Mouse (Mus musculus): ENCODE measurements around the gene Pgm2. TPM values are rescaled to one million over a fixed set of nuclear protein-coding genes. Genes with fewer than 3 reads are reported as not detected.

Pgm2 gene
- polyA plus RNA-seq, 1 experiment = 42.0 TPM

DNA sequence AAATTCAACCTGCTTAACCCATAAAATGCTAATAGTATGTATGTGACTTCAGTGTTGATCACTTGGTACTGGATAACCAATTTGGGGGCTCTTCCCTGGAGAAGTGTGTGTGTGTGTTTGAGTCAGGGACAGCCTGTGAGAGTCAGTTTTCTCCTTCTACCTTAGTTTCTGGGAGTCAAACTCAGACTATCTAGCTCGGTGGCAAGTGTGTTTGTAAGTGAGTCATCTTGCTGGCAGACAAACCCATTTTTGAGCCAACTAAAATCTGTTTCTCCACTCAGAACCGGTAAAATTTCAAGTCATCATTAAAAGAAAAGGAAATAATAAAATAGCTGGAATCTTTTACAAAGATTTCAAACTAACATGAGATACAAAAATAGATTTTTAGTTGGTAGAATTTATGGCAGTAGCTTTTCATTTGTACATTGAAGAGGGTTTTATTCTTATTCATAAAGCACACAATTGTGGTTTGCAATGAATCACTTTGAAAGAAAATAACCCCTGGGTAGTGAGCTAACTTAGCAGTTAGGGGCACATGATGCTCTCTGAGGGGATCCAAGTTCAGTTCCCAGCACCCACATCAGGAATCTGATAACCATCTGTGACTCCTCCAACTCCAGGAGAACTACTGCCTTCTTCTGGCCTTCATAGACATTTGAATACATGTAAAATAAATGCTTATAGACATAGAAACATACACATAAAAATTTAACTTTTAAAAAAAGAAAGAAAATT lies 21.8 kb upstream of the Pgm2 start:
- H3K4me1 ChIP-seq (ENCODE audit: control insufficient read depth, insufficient read depth, low read length) = 0 out of 2 replicates have a peak, but pooled peaks cover 2% of the 10 kb centered on the region
- H3K4me3 ChIP-seq (ENCODE audit: insufficient read depth, low read length) = no peak overlapping the region
- TF ChIP-seq POLR2A (IDR thresholded peaks at IDR 0.05; ENCODE audit: low read depth, low read length) (no peak), CTCF (IDR thresholded peaks at IDR 0.05; ENCODE audit: borderline replicate concordance, insufficient read depth, low read length) (no peak)
- H3K27ac ChIP-seq (ENCODE audit: insufficient read depth, low read length) = peak overlapping the region; percentile 92

- no peak overlapping the region for H3K27ac ChIP-seq (ENCODE audit: insufficient read depth, low read length)
- peaks cover 5% of the 10 kb centered on the region; the same call in 1 of the 2 replicates for H3K4me1 ChIP-seq (ENCODE audit: control insufficient read depth, insufficient read depth, low read length)
- TF ChIP-seq CTCF (IDR thresholded peaks at IDR 0.05; ENCODE audit: borderline replicate concordance, insufficient read depth, low read length) = no peak
- no peak overlapping the region for H3K4me3 ChIP-seq (ENCODE audit: insufficient read depth, low read length)
Measured at GRCm38 (mm10) chr5:64074455-64074854, 18.3 kb upstream of the Pgm2 start.

- Histone ChIP-seq H3K4me1 (ENCODE audit: control insufficient read depth, insufficient read depth, low read length) (peaks cover 3% of the 10 kb centered on the region; the same call in 1 of the 2 replicates), H3K27ac (ENCODE audit: insufficient read depth, low read length) (no peak overlapping the region)
Measured at GRCm38 (mm10) chr5:64075506-64075905, 17.2 kb upstream of the Pgm2 start.

GRCm38 (mm10) chr5:64077353-64077752 lies 15.4 kb upstream of the Pgm2 start:
- Histone ChIP-seq H3K4me1 (ENCODE audit: control insufficient read depth, insufficient read depth, low read length) (peaks cover 3% of the 10 kb centered on the region; the same call in 1 of the 2 replicates), H3K27ac (ENCODE audit: insufficient read depth, low read length) (no peak overlapping the region), H3K4me3 (ENCODE audit: insufficient read depth, low read length) (no peak overlapping the region)
- no peak for TF ChIP-seq CTCF (IDR thresholded peaks at IDR 0.05; ENCODE audit: borderline replicate concordance, insufficient read depth, low read length)
- TF ChIP-seq POLR2A (IDR thresholded peaks at IDR 0.05; ENCODE audit: low read depth, low read length) = no peak

More at GRCm38 (mm10) chr5:64075506-64075905, 17.2 kb upstream of the Pgm2 start:
- no peak for TF ChIP-seq POLR2A (IDR thresholded peaks at IDR 0.05; ENCODE audit: low read depth, low read length)
- no peak for TF ChIP-seq CTCF (IDR thresholded peaks at IDR 0.05; ENCODE audit: borderline replicate concordance, insufficient read depth, low read length)
- no peak overlapping the region for H3K4me3 ChIP-seq (ENCODE audit: insufficient read depth, low read length)

GRCm38 (mm10) chr5:64078740-64079461 lies 13.8 kb upstream of the Pgm2 start:
- H3K4me1 ChIP-seq (ENCODE audit: control insufficient read depth, insufficient read depth, low read length) = peaks cover 3% of the 10 kb centered on the region; the same call in 1 of the 2 replicates
- TF ChIP-seq CTCF (IDR thresholded peaks at IDR 0.05; ENCODE audit: borderline replicate concordance, insufficient read depth, low read length) (no peak), POLR2A (IDR thresholded peaks at IDR 0.05; ENCODE audit: low read depth, low read length) (no peak)
- peak overlapping the region; percentile 72 for H3K27ac ChIP-seq (ENCODE audit: insufficient read depth, low read length)
- no peak overlapping the region for H3K4me3 ChIP-seq (ENCODE audit: insufficient read depth, low read length)

- Histone ChIP-seq H3K4me1 (ENCODE audit: control insufficient read depth, insufficient read depth, low read length) (peaks cover 3% of the 10 kb centered on the region; the same call in 1 of the 2 replicates), H3K4me3 (ENCODE audit: insufficient read depth, low read length) (no peak overlapping the region), H3K27ac (ENCODE audit: insufficient read depth, low read length) (peak overlapping the region; percentile 72)
- TF ChIP-seq CTCF (IDR thresholded peaks at IDR 0.05; ENCODE audit: borderline replicate concordance, insufficient read depth, low read length) (no peak), POLR2A (IDR thresholded peaks at IDR 0.05; ENCODE audit: low read depth, low read length) (no peak)
Measured at GRCm38 (mm10) chr5:64079462-64079817, 13.3 kb upstream of the Pgm2 start.

DNA sequence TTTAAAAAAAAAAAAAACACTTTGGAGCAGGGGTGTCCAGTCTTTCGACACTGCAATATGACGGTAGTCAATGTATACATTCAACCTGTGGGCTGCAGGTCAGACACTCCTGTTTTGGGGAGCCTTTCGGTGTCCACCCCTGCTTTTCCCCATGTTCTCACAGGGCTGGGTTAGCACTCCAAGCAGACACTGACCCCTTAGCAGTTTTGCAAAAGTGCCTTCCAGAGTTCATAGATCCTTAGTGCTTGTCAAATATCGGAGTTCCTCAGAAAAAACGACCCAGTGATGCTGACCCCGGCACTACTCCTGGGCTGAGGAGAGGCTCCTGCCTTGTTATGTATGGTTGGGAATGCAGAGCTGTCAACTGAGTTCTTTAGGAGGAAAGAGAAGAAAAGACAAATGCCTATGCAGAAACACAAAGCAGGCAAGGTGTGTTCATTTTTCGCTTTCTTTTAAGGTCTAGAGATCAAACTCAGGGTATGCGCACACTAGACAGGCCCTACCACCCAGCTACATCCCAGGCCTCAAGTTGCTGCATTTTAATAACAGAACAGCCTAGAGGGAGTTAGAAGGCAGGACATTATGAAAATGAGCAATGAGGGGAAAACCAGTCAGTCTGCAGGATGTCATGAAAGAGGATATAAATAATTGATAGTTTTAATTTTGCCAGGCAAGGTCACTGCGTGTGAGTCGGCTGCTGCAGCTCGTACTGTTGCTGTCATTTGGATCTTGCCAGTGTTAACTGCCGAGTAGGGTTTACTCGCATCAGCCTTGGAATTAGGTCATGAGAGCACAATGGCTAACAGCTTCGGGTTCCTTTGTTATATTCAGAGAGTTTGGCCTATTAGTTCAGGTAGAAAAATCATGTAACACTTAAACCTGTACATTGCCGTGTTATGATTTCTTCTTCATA lies 9.0 kb upstream of the Pgm2 start:
- no peak overlapping the region for H3K4me3 ChIP-seq (ENCODE audit: insufficient read depth, low read length)
- H3K4me1 ChIP-seq (ENCODE audit: control insufficient read depth, insufficient read depth, low read length) = peaks cover under 1% of the 10 kb centered on the region; the same call in 1 of the 2 replicates
- no peak for TF ChIP-seq CTCF (IDR thresholded peaks at IDR 0.05; ENCODE audit: borderline replicate concordance, insufficient read depth, low read length)
- TF ChIP-seq POLR2A (IDR thresholded peaks at IDR 0.05; ENCODE audit: low read depth, low read length) = no peak
- H3K27ac ChIP-seq (ENCODE audit: insufficient read depth, low read length) = no peak overlapping the region

GRCm38 (mm10) chr5:64085405-64085804 lies 7.3 kb upstream of the Pgm2 start:
- H3K27ac ChIP-seq (ENCODE audit: insufficient read depth, low read length) = no peak overlapping the region
- H3K4me3 ChIP-seq (ENCODE audit: insufficient read depth, low read length) = no peak overlapping the region
- H3K4me1 ChIP-seq (ENCODE audit: control insufficient read depth, insufficient read depth, low read length) = no peaks in the 10 kb centered on the region
- no peak for TF ChIP-seq CTCF (IDR thresholded peaks at IDR 0.05; ENCODE audit: borderline replicate concordance, insufficient read depth, low read length)
- TF ChIP-seq POLR2A (IDR thresholded peaks at IDR 0.05; ENCODE audit: low read depth, low read length) = no peak

GRCm38 (mm10) chr5:64088740-64089139 lies 4.0 kb upstream of the Pgm2 start:
- H3K4me3 ChIP-seq (ENCODE audit: insufficient read depth, low read length) = no peak overlapping the region
- H3K4me1 ChIP-seq (ENCODE audit: control insufficient read depth, insufficient read depth, low read length) = no peaks in the 10 kb centered on the region
- TF ChIP-seq POLR2A (IDR thresholded peaks at IDR 0.05; ENCODE audit: low read depth, low read length) = no peak
- no peak for TF ChIP-seq CTCF (IDR thresholded peaks at IDR 0.05; ENCODE audit: borderline replicate concordance, insufficient read depth, low read length)
- no peak overlapping the region for H3K27ac ChIP-seq (ENCODE audit: insufficient read depth, low read length)

Measured in embryonic fibroblast, embryonic 13.5 days (primary cell).